Mouse (Mus musculus) hematopoietic stem cell, adult 5-6 weeks (primary cell): ENCODE results near the gene Kank2. TPM values are rescaled to one million over a fixed set of nuclear protein-coding genes. Genes with fewer than 3 reads are reported as not detected.

Source experiments
- total RNA-seq: library from RNA; stranded (forward); fragments of 172-1452, 232-1000 nt; gene quantifications from 2 replicates; pipeline ENCODE4 v1.2.3, GENCODE M21; 2017

Gene Kank2
- total RNA-seq, 1 experiment from 2014 or later = 4.3 TPM

Other genes with a start within 250 kb of the Kank2 start
- gene Timm29, start 206.0 kb downstream of the Kank2 start, total RNA-seq = 35.6 and 52.2 TPM in 2 replicates
- 12.3 and 12.4 TPM in 2 replicates for gene Yipf2, start 205.9 kb downstream of the Kank2 start, total RNA-seq
- gene Smarca4, start 182.6 kb downstream of the Kank2 start, total RNA-seq = 70.1 and 86.5 TPM in 2 replicates
- gene Ldlr, start 75.3 kb downstream of the Kank2 start, total RNA-seq = 22.2 and 22.4 TPM in 2 replicates
- 79.7 and 117 TPM in 2 replicates for gene Spc24, start 38.4 kb downstream of the Kank2 start, total RNA-seq
- gene Angptl8, start 36.8 kb upstream of the Kank2 start, total RNA-seq = not detected in 2 replicates
- 4.3 and 6.1 TPM in 2 replicates for gene Dock6, start 53.9 kb upstream of the Kank2 start, total RNA-seq
- 13.5 and 14.6 TPM in 2 replicates for gene Rab3d, start 119.4 kb upstream of the Kank2 start, total RNA-seq
- 0.25 and 0.50 TPM in 2 replicates for gene Ccdc159, start 128.7 kb upstream of the Kank2 start, total RNA-seq
- gene Tmem205, start 128.8 kb upstream of the Kank2 start, total RNA-seq = 12.7 and 18.1 TPM in 2 replicates
- 0.15 and 0.25 TPM in 2 replicates for gene Plppr2, start 138.3 kb upstream of the Kank2 start, total RNA-seq
- gene Swsap1, start 157.0 kb upstream of the Kank2 start, total RNA-seq = 6.4 and 7.2 TPM in 2 replicates
- 1.7 and 9.2 TPM in 2 replicates for gene Epor, start 164.8 kb upstream of the Kank2 start, total RNA-seq
- not detected in 2 replicates for gene Rgl3, start 190.7 kb upstream of the Kank2 start, total RNA-seq
- 0.19 TPM in 1 of 2 replicates, not detected in the other for gene Ccdc151, start 203.9 kb upstream of the Kank2 start, total RNA-seq
- 91.7 and 110 TPM in 2 replicates for gene Prkcsh, start 204.1 kb upstream of the Kank2 start, total RNA-seq